Mouse (Mus musculus) C2C12 (cell line): ENCODE measurements around the gene Vps13c.

Experiments used
- CEBPB ChIP-seq: IDR thresholded peaks from one replicate; pipeline ENCODE4 v1.6.1; 2011; ENCODE audit warnings: low read depth, mild to moderate bottlenecking, control low read depth, moderate library complexity
- CTCF ChIP-seq: IDR thresholded peaks from one replicate; pipeline ENCODE4 v1.5.1; 2011; ENCODE audit not compliant: control insufficient read depth, insufficient read depth, insufficient read length
- MAX ChIP-seq: IDR thresholded peaks from one replicate; pipeline ENCODE4 v1.6.1; 2011; ENCODE audit warnings: mild to moderate bottlenecking, control low read depth
- MYOD1 ChIP-seq: IDR thresholded peaks from one replicate; pipeline ENCODE4 v1.6.1; 2011; ENCODE audit warnings: low read depth; ENCODE audit not compliant: control insufficient read depth, insufficient read length

DNA sequence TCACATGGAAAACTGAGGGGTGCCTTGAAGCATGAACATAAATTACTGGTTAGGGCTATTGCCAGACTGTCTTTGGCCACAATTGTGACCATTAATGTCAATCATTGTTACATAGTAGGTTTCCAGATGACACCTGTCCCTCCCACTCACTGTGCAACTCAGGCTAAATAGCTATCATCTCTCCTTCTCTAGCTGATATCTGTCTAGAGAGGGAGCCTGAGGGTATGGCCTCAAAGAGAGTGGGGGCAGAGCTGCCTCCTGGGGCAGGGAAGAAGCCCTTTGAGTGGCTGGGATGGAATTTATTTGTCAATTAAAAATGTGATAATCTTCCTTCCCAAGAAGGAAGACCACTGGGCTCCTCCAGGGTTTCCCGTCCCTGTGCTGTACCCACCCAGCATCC, 46.0 kb upstream of the Vps13c start:
- no peak for TF ChIP-seq CTCF
- TF ChIP-seq MAX: no peak
- TF ChIP-seq CEBPB: no peak
- no peak for TF ChIP-seq MYOD1
